Comparison of ENCODE assay signal across 8 mouse cellular contexts in the genomic region with DNA sequence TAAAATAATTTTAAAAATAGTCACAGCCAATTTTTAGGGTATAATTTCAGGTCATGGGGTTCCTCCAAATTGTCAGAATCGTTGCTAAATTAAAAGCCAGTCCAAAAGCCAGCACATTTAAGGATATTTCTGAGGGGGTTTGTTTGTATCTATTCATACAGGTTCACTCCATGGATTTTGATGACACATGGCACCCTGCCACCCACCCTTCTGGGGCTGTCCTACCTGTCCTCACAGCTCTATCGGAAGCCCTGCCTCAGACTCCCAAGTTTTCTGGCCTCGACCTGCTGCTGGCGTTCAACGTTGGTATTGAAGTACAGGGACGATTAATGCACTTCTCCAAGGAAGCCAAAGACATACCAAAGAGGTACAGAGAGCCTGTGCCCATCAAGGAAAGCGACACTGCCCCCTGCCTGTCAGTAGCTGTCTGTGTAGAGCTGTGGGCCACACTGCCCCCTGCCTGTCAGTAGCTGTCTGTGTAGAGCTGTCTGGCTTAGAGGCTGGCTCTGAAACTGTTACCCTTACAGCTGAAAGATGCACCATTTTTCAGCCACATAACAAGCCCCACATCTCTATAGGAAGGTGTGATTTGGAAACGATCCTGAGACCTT. TPM values are rescaled to one million over a fixed set of nuclear protein-coding genes. Genes with fewer than 3 reads are reported as not detected.
DNase-seq lines count a peak whose midpoint lies in the region; ATAC-seq lines count a peak whose summit lies in the region.

No protein-coding gene starts in this region.

- no peak overlapping the region for H3K9ac ChIP-seq in forebrain, embryonic 11.5 days (ENCODE audit: low read length)
- no peak overlapping the region for H3K9ac ChIP-seq in liver, embryonic 16.5 days (ENCODE audit: low read depth, low read length)
- H3K9ac ChIP-seq in neural tube, embryonic 13.5 days, result no peak overlapping the region

- no peaks in the 10 kb centered on the region for H3K4me1 ChIP-seq in forebrain, embryonic 11.5 days (replicated peaks; ENCODE audit: control insufficient read depth, insufficient read depth, low read length)
- H3K4me1 ChIP-seq in liver, embryonic 16.5 days (ENCODE audit: control insufficient read depth, low read depth, low read length), result no peaks in the 10 kb centered on the region
- H3K4me1 ChIP-seq in neural tube, embryonic 13.5 days (replicated peaks), result no peaks in the 10 kb centered on the region

- ATAC-seq in forebrain, embryonic 11.5 days (replicated peaks; ENCODE audit: low FRiP score), result peak; percentile 93
- ATAC-seq in liver, embryonic 16.5 days (ENCODE audit: low read depth), result peak; percentile 83
- ATAC-seq in neural tube, embryonic 13.5 days (ENCODE audit: low read depth), result peak; percentile 75

- H3K4me2 ChIP-seq in forebrain, embryonic 11.5 days (ENCODE audit: low read depth, low read length, severe bottlenecking), result no peak overlapping the region
- no peak overlapping the region for H3K4me2 ChIP-seq in liver, embryonic 16.5 days (ENCODE audit: low read depth, low read length)
- H3K4me2 ChIP-seq in neural tube, embryonic 13.5 days, result no peak overlapping the region

- no peaks in the 10 kb centered on the region for H3K36me3 ChIP-seq in forebrain, embryonic 11.5 days (ENCODE audit: control insufficient read depth, insufficient read depth, low read length)
- no peaks in the 10 kb centered on the region for H3K36me3 ChIP-seq in liver, embryonic 16.5 days (ENCODE audit: control insufficient read depth, insufficient read depth)
- no peaks in the 10 kb centered on the region for H3K36me3 ChIP-seq in neural tube, embryonic 13.5 days

- DNase-seq in CD8-positive naive resting alpha-beta T cell, adult 2 months (ENCODE audit: low read depth in 2 of 2, low spot score in 2 of 2), result peak; percentile 79 to 85
- peak; percentile 86 for DNase-seq in brain, adult 2 months (ENCODE audit: low read depth, low spot score)
- peak; percentile 83 for DNase-seq in forebrain, embryonic 11.5 days (ENCODE audit: low spot score)
- peak; percentile 78 to 86 for DNase-seq in heart, postnatal 10 days
- peak; percentile 84 to 94 for DNase-seq in kidney, postnatal 36 days
- peak; percentile 28 for DNase-seq in telencephalon, adult 2 months (ENCODE audit: low read depth, low spot score)

- H3K9me3 ChIP-seq in forebrain, embryonic 11.5 days (ENCODE audit: control insufficient read depth, low read length), result no peaks in the 10 kb centered on the region
- no peaks in the 10 kb centered on the region for H3K9me3 ChIP-seq in liver, embryonic 16.5 days (replicated peaks; ENCODE audit: control insufficient read depth, low read length)
- no peaks in the 10 kb centered on the region for H3K9me3 ChIP-seq in neural tube, embryonic 13.5 days

- no peak overlapping the region for H3K27ac ChIP-seq in forebrain, embryonic 11.5 days (ENCODE audit: low read depth, low read length)
- no peak overlapping the region for H3K27ac ChIP-seq in liver, embryonic 16.5 days (ENCODE audit: low read length)
- H3K27ac ChIP-seq in neural tube, embryonic 13.5 days (replicated peaks), result no peak overlapping the region

- no peak overlapping the region for H3K4me3 ChIP-seq in forebrain, embryonic 11.5 days (ENCODE audit: low read depth, low read length)
- H3K4me3 ChIP-seq in liver, embryonic 16.5 days (ENCODE audit: low read depth, low read length), result no peak overlapping the region
- no peak overlapping the region for H3K4me3 ChIP-seq in neural tube, embryonic 13.5 days

- intact Hi-C loops in heart, postnatal 10 days (cut with DNase I), result loop anchor here (1.0 kb wide), 1 partner anchor 39 kb away; no protein-coding TSS in a partner anchor

- H3K27me3 ChIP-seq in forebrain, embryonic 11.5 days (ENCODE audit: control insufficient read depth, insufficient read depth, low read length), result no peaks in the 10 kb centered on the region
- no peaks in the 10 kb centered on the region for H3K27me3 ChIP-seq in liver, embryonic 16.5 days (ENCODE audit: control insufficient read depth, insufficient read depth, low read depth, low read length)
- H3K27me3 ChIP-seq in neural tube, embryonic 13.5 days, result no peaks in the 10 kb centered on the region

- WGBS in forebrain, embryonic 11.5 days, result 38% methylated on average over 8 of the region's 8 CpGs
- WGBS in liver, embryonic 16.5 days (ENCODE audit: insufficient replicate concordance), result 13% methylated on average over 8 of the region's 8 CpGs
- WGBS in neural tube, embryonic 13.5 days, result 38% methylated on average over 8 of the region's 8 CpGs

RNA-seq across cellular contexts. Expression of gene Acod1, which starts 4.5 kb away (rescaled TPM):
- polyA plus RNA-seq in forebrain, embryonic 11.5 days (2014; fragmentation: Nextera tagmentation; extraction: Ambion mirVana), result 0.13 TPM in 1 of 2 replicates, not detected in the other
- total RNA-seq in heart, postnatal 10 days (2021), result not detected
- polyA plus RNA-seq in liver, embryonic 16.5 days (2015; fragmentation: Nextera tagmentation; extraction: Ambion mirVana), result 0.05 TPM in 1 of 2 replicates, not detected in the other
- not detected in 2 replicates for polyA plus RNA-seq in neural tube, embryonic 13.5 days (2015; fragmentation: Nextera tagmentation; extraction: Ambion mirVana)

RNA-seq across cellular contexts. Expression of gene Cln5, which starts 18.8 kb away (rescaled TPM):
- polyA plus RNA-seq in forebrain, embryonic 11.5 days (2014; fragmentation: Nextera tagmentation; extraction: Ambion mirVana), result 23.1 and 25.6 TPM in 2 replicates
- 10 to 100 TPM; 16.7 to 19.1 TPM for total RNA-seq in heart, postnatal 10 days (2021)
- 17.0 and 17.2 TPM in 2 replicates for polyA plus RNA-seq in liver, embryonic 16.5 days (2015; fragmentation: Nextera tagmentation; extraction: Ambion mirVana)
- polyA plus RNA-seq in neural tube, embryonic 13.5 days (2015; fragmentation: Nextera tagmentation; extraction: Ambion mirVana), result 16.2 and 18.1 TPM in 2 replicates

RNA-seq across cellular contexts. Expression of gene Fbxl3, which starts 48.1 kb away (rescaled TPM):
- polyA plus RNA-seq in forebrain, embryonic 11.5 days (2014; fragmentation: Nextera tagmentation; extraction: Ambion mirVana), result 23.6 and 27.2 TPM in 2 replicates
- total RNA-seq in heart, postnatal 10 days (2021), result 10 to 100 TPM; 59.8 to 65.2 TPM
- polyA plus RNA-seq in liver, embryonic 16.5 days (2015; fragmentation: Nextera tagmentation; extraction: Ambion mirVana), result 13.7 and 14.6 TPM in 2 replicates
- polyA plus RNA-seq in neural tube, embryonic 13.5 days (2015; fragmentation: Nextera tagmentation; extraction: Ambion mirVana), result 25.0 and 26.5 TPM in 2 replicates

Comparison
In these comparisons a context has a peak if more than half of its experiments do, and no peak if none do; other contexts are left out.
1. DNase-seq: peak in every context shown above with its lines; median percentile 89 in kidney, postnatal 36 days; 86 in brain, adult 2 months; 83 in forebrain, embryonic 11.5 days; 82 in CD8-positive naive resting alpha-beta T cell, adult 2 months; 82 in heart, postnatal 10 days; 28 in telencephalon, adult 2 months.